Mouse (Mus musculus): ENCODE measurements around the gene Sparc.

The Sparc gene

GRCm38 (mm10) chr11:55368388-55369092, 54.4 kb downstream of the Sparc start:
- intact Hi-C loops (cut with DNase I) = no loop called here

DNA sequence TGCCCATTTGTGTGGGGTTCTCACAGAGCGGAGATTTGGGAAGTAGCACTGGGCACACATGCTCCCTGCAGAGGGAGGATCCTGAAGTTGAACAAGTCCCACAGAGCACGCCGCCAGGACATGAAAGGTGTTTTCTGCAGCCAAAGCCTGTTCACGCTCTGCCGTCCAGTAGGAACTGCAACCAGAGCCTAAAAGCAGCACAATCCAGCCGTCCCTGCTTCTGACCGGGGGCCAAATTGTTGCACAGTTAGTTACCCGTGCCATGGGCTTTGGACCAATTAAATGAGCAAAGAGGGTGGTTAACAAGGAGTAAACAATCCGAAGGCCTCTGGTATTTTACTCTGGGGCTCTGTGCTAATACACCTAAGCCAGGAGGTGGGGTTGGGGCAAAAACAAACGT, 55.2 kb downstream of the Sparc start:
- intact Hi-C loops (cut with DNase I) = no loop called here

GRCm38 (mm10) chr11:55365840-55366239, 57.1 kb downstream of the Sparc start:
- intact Hi-C loops (cut with DNase I) = no loop called here

DNA sequence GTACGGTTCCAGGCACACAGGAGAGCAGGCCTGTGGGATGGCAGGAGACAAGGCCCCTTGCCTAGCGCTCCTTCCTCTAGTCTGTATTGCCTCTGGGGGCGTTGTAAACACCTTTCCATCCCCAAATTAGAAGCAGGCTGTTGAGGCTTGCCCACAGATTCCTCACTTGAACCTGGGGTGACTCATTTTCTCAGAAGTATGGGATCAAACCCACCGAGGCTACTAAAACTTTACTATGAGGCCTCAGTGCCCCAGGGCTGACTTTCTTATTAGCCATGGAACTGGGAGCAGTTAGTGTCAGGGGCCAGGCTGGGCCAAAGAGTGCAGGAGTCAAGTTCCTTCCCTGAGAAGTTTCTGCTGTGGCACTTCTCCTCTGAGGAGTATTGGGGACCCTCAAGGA, 57.7 kb downstream of the Sparc start:
- intact Hi-C loops (cut with DNase I) = no loop called here

DNA sequence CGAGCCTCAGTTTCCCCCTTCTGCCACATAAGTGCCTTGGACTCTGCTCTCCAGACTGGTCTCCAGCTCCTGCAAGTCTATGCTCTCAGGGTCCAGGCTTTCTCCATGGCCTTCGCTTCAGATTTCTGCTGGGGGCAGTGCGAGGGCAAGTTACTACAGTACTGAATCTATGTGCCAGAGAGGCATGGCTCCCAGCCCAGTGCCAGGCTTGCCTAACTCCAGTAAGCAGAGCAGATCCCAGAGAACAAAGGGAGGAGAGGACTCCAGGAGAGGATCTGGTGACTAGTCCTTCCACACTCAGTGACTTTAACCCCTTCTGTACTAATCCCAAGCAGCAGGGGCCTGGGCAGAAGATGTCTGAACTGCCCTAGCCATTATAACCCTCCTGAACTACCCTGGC, 58.3 kb downstream of the Sparc start:
- intact Hi-C loops (cut with DNase I) = no loop called here

- intact Hi-C loops (cut with DNase I) = no loop called here
Observed at GRCm38 (mm10) chr11:55358094-55358783, 64.7 kb downstream of the Sparc start.

DNA sequence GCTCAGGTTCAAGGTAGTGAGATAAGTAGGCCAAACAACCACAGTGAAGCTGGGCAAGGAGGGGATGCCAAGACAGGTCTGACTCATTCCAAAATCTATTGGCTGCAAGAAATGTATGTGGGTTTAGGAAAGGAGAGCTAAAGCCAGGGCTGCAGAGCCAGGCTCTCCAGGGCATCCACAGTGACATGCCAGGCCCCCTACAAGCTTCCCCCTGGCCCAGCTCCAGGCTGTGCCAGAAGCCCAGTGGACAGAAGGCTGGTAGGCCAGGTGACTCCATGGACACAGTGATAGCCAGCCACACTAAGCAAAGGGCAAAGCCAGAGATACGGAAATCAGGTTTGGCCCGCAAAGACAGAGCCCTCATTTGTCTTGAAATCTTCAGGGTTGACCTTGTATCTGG, 66.1 kb downstream of the Sparc start:
- intact Hi-C loops (cut with DNase I) = no loop called here
